Mouse (Mus musculus) lung, postnatal 0 days (tissue): ENCODE results near the gene Mfsd2b.

Experiments used
- CTCF ChIP-seq: IDR thresholded peaks from 2 replicates; pipeline ENCODE4 v1.5.1; 2016; ENCODE audit warnings: antibody characterized with exemption, mild to moderate bottlenecking
- EP300 ChIP-seq: IDR thresholded peaks from 2 replicates; pipeline ENCODE4 v1.6.1; 2016; ENCODE audit warnings: antibody characterized with exemption, mild to moderate bottlenecking, control low read depth

GRCm38 (mm10) chr12:4874161-4874927 lies at the start of gene Mfsd2b:
- no peak for TF ChIP-seq CTCF
- TF ChIP-seq EP300, result no peak
